Mouse (Mus musculus) frontal cortex, postnatal 14 days (tissue): ENCODE results near the gene BC017158.

Experiments
- DNase-seq, 2 experiments: peaks; one replicate each; pipeline ENCODE4 v3.0.0; 2022; ENCODE audit warnings: low spot score in 2 of 2

The BC017158 gene

DNA sequence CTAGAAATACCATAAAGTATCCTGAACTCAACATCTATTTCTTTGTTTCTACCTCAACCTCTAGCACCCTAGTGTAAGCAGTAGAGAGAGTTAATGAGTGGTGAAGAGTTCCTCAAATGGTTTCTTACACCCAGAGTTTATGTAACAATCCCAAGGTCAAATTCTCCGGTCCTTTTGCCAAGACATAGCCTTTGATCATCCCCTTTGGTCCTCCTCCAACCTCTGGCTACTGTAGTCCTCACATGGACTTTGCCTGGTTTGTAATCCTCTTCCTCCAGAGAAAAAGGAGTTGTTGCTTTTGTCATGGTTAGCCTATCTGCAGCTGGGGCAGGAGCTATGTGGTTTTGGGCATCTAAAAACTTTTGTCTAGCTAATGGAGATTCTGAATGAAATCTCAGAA, 62.5 kb downstream of the BC017158 start:
- DNase-seq = no peak

DNA sequence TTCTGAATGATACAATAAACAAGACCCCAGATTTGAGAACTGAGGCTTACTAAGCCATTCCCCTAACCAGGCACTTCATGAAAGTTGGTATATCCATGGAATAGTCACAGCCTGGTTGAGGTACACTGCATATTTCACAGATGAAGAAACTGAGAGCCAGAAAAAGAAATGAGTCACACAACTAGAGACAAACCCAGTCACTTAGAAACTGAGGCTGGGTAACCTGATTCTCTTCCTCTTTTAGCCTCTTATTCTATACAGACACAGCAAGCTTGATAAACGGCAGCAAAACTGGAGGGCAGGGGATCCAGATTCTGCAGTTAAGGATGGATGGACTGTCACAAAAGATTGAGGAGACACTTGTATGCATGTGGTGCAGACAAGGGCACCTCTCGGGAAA, 63.2 kb downstream of the BC017158 start:
- no peak for DNase-seq

DNA sequence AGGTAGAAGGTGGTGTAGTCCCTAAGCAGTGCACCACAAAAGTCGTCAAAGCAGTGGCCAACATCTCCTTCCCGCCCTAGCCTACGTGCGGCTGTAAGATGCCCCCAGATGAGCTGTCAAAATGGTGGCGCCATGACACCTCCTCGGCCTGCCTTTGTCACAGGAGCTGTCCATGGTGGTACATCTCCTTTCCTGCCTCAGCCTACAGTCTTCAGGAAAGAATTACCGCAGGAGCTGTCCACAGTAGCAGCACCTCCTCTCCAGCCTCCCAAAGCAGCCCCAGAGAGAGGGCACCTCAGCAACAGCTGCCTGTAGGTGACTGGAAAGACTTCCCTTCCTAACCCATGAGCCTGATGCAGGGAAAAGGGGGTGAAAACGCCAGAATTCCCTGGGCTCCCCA, 66.2 kb downstream of the BC017158 start:
- DNase-seq = no peak
